Mouse (Mus musculus): ENCODE data around the gene Six1. TPM values are rescaled to one million over a fixed set of nuclear protein-coding genes. Genes with fewer than 3 reads are reported as not detected.

Six1 gene
- total RNA-seq, 2 experiments from 2014 or later, result 0.53 to 0.92 TPM

GRCm38 (mm10) chr12:73050811-73051580 lies 2.7 kb downstream of the Six1 start:
- no peak for DNase-seq
- intact Hi-C loops (cut with DNase I), result no loop called here

DNA sequence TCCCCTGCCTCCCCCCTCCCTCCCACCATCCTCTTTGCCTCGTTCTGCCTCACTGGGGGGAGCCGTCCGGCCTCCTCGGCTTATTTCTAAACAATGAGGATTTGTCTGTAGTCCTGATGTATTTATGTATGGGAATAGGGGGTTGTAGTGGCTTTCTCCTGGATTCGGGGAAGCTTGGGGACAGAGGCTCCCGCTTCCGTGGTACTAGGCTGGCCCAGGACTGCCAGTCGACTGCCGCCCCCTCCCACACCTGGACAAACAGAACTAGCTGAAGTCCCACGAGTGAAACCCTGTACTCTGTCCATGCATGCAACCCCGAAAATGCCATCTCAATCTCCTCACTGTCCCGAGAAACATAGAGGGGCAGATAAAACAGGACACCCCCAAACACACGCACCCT lies 3.4 kb downstream of the Six1 start:
- intact Hi-C loops (cut with DNase I), result no loop called here
- DNase-seq, result no peak

DNA sequence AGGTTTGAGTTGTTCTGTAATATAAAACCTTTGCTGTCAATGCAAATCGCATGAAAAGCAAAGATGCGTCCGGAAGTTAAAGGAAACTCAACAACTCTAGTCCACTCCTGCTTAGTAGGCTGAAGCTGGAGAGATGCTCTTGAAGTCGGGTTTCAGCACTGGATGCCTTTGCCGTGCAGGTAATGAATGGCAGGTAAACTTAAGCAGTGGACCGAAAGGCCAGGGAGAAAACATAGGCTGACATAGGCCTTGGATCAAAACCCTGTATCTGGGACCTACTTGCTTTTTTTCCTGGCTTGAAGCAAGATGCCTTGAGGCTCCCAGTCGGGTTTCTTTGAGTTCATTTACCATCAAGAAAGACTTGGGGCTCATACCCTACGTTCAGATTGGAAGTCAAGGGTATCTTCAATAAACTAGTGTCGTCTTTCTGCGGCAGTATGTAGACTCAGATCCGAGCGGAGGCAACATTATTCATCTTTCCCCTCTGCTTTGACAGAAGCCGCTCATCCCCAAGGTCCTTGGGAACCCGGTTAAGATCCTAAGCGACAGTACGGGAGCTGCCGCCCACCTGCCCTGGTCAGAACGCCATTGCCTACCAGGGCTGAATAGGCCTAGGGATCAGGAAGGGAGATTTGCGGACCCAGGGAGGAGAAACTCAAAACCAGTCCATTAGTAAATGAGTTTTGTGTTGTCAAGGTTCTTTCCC lies 4.0 kb downstream of the Six1 start:
- no peak for DNase-seq

DNA sequence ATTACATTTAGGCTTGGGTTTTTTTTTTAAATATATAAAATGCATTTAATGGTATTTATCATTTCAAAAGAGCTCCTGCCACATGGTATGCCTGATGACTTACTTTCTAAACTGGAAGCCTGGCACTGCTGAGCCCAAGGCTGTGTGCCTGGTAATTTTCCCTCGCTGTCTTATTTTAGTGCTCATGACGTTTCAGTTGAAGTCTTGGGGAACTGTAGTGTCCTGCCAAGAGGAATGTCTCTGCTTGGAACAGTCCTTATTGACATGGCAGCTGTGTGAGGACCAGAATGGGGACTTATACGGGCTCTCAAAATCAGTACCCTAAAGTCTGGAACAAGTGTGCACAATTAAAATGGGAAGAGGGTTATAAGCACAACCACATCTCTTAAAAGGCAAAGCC lies 5.2 kb downstream of the Six1 start:
- DNase-seq, result peak in 1 of 2 experiments; percentile 15
- intact Hi-C loops (cut with DNase I), result loop anchor here (5.0 kb wide), 1 partner anchor 239 kb away; the partner anchor contains the start of genes Slc38a6 and Trmt5

More for the DNA sequence above, 4.0 kb downstream of the Six1 start:
- intact Hi-C loops (cut with DNase I), result loop anchor here (5.0 kb wide), 1 partner anchor 238 kb away; the partner anchor contains the start of genes Slc38a6 and Trmt5

- intact Hi-C loops (cut with DNase I), result loop anchor here (5.0 kb wide), 1 partner anchor 240 kb away; the partner anchor contains the start of genes Slc38a6 and Trmt5
- DNase-seq, result no peak
Measured at GRCm38 (mm10) chr12:73047576-73047975, 6.1 kb downstream of the Six1 start.

DNA sequence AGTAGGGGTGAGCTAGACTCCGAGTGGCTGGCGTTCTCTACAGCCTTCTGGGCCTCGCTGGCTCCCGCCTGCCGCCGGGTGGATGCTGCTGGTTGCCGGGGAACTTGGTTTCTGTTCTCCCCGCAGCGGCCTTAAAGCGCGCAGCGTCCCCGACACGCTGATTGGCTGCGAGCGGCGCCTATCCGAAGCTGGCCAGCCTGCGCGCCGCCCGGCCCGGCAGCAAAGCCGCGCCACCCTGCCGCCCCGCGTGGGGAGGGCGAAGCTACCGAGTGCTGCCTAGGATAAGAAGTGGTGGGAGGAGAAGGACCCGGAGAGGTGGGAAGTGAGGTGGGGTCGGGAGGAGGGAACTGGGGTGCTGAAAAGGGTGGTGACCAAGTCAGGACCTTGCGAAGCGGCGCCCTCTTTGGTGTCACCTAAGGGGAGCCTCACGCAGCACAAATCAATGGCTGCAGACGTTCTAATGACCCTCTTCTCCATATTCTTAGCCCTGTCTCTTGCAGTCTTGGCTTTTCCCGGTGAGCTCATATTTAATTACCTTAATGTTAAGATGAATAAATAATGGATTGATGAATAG lies 7.0 kb downstream of the Six1 start:
- intact Hi-C loops (cut with DNase I), result loop anchor here (5.0 kb wide), 1 partner anchor 241 kb away; the partner anchor contains the start of genes Slc38a6 and Trmt5
- peak; percentile 85 to 88 for DNase-seq

DNA sequence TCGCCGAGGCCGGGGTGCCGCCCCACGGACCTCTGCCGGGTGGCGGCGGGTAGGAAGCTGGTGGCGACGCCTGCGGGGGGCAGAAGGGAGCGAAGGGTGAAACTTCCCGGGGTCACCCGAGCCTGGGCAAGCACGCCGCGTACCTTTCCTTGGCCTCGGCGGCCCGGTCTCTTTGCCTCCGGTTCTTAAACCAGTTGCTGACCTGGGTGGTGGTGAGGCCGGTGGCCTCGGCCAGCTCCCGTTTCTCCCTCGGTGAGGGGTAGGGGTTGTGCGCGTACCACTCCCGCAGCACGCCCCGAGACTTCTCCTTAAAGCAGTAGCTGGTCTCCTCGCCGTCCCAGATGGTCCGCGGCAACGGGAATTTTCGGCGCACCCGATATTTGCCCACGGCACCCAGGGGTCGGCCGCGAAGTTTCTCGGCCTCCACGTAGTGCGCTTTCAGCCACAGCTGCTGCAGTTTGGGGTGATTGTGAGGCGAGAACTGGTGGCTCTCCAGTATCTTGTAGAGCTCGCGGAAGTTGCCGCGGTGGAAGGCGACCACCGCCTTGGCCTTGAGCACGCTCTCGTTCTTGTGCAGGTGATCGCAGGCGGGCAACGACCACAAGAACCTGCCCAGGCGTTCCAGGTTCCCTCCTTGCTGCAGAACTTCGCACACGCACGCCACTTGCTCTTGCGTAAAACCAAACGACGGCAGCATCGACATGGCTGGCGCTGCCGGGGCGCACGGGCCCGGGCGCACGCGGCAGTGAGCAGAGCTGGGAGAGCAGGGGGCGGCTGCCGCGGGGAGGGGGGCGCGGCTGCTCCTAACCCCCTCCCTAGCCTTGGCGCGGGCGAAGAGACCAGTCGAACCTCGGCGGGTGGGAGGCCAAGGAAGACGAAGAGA lies 7.7 kb downstream of the Six1 start:
- intact Hi-C loops (cut with DNase I), result loop anchor here (5.0 kb wide), 1 partner anchor 241 kb away; the partner anchor contains the start of genes Slc38a6 and Trmt5
- DNase-seq, result peak; percentile 20 to 36

DNA sequence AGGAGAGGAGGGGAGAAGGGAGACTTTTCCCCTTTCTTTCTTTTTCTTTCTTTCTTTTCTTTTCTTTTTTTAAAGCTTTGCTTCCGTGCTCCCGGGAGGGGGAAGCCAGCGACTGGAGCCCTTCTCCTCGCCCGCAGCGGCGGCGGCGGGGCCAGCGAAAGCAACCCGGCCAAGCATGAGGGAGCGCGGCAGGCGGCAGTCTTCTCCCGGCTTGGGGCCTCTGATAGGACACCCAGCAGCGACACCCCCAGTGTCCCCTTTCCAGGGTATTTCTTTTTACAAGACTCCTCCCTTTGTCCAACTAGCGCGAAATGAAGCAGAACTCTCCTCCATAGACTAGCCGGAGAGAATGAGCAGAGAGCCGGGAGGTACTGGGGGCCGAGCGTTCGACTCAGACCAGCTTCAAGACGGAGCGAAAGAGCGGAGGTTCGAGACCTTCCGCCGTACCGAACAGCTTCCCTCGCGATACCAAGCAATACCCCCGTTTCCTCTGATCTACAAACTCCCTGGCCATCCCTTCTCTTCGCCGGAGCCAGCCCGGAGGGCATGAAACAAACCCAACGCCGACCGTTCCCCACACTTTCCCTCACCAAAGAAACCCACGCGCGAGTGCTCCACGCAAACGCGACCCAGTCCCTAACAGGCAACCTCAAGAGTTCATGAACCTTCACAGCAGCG lies 8.5 kb downstream of the Six1 start:
- DNase-seq, result peak in 1 of 2 experiments; percentile 75
- intact Hi-C loops (cut with DNase I), result loop anchor here (5.0 kb wide), 1 partner anchor 242 kb away; the partner anchor contains the start of genes Slc38a6 and Trmt5

GRCm38 (mm10) chr12:73044221-73045045 lies 9.3 kb downstream of the Six1 start:
- DNase-seq, result peak; percentile 66 to 73
- intact Hi-C loops (cut with DNase I), result loop anchor here (5.0 kb wide), 2 partner anchors 102 to 243 kb away; partner anchors contain the start of genes 4930447C04Rik, Slc38a6 and Trmt5

- intact Hi-C loops (cut with DNase I), result loop anchor here (5.0 kb wide), 1 partner anchor 101 kb away; the partner anchor contains the start of gene 4930447C04Rik
- DNase-seq, result peak; percentile 47
Measured at GRCm38 (mm10) chr12:73043396-73044167, 10.1 kb downstream of the Six1 start.

DNA sequence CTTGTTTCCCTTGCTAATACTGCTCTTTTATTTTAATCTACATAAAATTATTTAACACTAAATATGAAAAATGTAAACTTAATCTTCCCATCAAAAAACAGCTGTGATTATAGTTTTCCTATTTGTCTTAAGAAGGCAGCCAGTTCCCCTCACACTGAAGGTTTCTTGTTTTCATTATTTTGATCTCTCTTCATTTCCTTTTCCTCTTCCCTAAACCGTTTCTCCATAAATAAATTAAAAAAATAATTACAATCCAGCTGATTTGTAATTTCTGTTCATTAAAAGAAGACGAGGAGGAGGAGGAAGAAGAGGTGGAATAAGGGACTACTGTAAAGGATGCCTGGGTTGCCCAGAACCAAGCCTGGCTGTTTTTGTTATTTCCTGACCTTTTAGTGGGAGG lies 10.8 kb downstream of the Six1 start:
- intact Hi-C loops (cut with DNase I), result loop anchor here (5.0 kb wide), 1 partner anchor 101 kb away; the partner anchor contains the start of gene 4930447C04Rik
- DNase-seq, result no peak

- peak; percentile 46 to 50 for DNase-seq
- intact Hi-C loops (cut with DNase I), result loop anchor here (5.0 kb wide), 1 partner anchor 100 kb away; the partner anchor contains the start of gene 4930447C04Rik
Measured at GRCm38 (mm10) chr12:73042406-73042805, 11.3 kb downstream of the Six1 start.

DNA sequence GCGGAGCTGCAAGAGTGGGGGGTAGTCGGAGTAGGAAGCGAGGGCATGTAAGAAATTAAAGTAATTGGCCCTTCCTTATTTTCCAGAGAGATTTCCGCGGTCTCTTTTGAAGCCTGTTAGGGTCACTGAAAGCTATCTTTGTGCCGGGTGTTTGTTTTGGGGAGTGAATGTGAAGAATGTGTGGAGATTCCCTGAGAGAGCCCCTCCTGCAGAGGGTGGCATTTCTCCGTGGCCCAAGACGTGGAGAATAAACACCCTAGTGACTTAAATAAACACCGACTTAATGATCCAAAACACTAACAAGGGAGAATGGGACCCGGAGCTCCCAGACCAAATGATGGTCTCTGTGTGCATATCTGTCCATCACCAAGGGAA lies 12.4 kb downstream of the Six1 start:
- intact Hi-C loops (cut with DNase I), result loop anchor here (5.0 kb wide), 1 partner anchor 99 kb away; the partner anchor contains the start of gene 4930447C04Rik
- peak in 1 of 2 experiments; percentile 43 for DNase-seq

- intact Hi-C loops (cut with DNase I), result loop anchor here (5.0 kb wide), 1 partner anchor 98 kb away; the partner anchor contains the start of gene 4930447C04Rik
- DNase-seq, result peak; percentile 43 to 53
Measured at GRCm38 (mm10) chr12:73040563-73041255, 13.0 kb downstream of the Six1 start.

GRCm38 (mm10) chr12:73039939-73040562 lies 13.6 kb downstream of the Six1 start:
- peak in 1 of 2 experiments; percentile 25 for DNase-seq
- intact Hi-C loops (cut with DNase I), result loop anchor here (5.0 kb wide), 2 partner anchors 72 to 98 kb away; partner anchors contain the start of genes 4930447C04Rik and Six4

All from heart, postnatal 10 days (tissue).